Comparison of ENCODE assay signal across 17 mouse cellular contexts in the genomic region with DNA sequence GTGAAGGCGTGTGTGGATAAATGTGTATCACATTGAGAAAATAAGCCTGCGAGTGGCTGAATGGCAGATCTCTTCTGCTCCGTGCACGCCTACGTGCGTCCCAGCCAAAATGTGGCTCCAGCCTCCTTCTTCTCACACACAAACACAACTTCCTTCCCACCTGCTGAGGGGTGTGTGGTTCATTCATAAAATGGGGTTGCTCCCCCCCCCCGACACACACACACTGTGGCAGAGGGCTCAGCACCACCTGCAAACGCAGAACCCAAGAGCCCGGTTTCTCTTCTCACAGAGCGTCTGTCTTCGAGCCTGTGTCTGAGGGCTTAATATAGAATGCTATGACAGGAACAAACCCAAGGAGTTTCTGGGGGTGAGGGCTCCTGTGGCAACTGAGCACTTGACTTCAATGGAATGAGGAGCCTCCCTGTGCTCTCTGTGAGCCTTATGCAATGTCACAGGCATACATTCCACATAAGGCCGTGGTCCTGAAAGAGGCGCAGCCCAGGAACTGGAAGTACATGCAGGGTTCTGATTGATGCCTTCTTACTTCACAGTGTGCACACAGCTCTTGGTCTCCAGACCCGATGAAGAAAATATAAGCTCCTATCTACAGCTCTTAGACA.
DNase-seq lines count a peak whose midpoint lies in the region; ATAC-seq lines count a peak whose summit lies in the region.
"Had no signal": no experiment of that assay in that cellular context is flagged by ENCODE, and none has a peak within 500 bp of the region (broad histone marks: within the 10 kb centered on the region; RNA-seq: fewer than 3 reads in every experiment).

No protein-coding gene starts in this region.

- no peak overlapping the region for H3K4me3 ChIP-seq in heart, embryonic 15.5 days
- H3K4me3 ChIP-seq: erythroblast, embryonic 14.5 days; liver, embryonic 13.5 days; lung, embryonic 15.5 days; midbrain, embryonic 10.5 days; neural tube, embryonic 13.5 days had no signal

- no peaks in the 10 kb centered on the region for H3K27me3 ChIP-seq in heart, embryonic 15.5 days
- H3K27me3 ChIP-seq: liver, embryonic 13.5 days; lung, embryonic 15.5 days; neural tube, embryonic 13.5 days had no signal

- H3K4me1 ChIP-seq in heart, embryonic 15.5 days (replicated peaks), result peaks cover 27% of the 10 kb centered on the region
- H3K4me1 ChIP-seq: liver, embryonic 13.5 days; lung, embryonic 15.5 days; neural tube, embryonic 13.5 days had no signal

- peak overlapping the region; percentile 56 for H3K27ac ChIP-seq in heart, embryonic 15.5 days
- H3K27ac ChIP-seq: liver, embryonic 13.5 days; lung, embryonic 15.5 days; midbrain, embryonic 10.5 days; neural tube, embryonic 13.5 days had no signal

- H3K9ac ChIP-seq in heart, embryonic 15.5 days, result no peak overlapping the region
- H3K9ac ChIP-seq: liver, embryonic 13.5 days; lung, embryonic 15.5 days; neural tube, embryonic 13.5 days had no signal

- 51% methylated on average over 14 of the region's 14 CpGs for WGBS in heart, embryonic 15.5 days

- peak overlapping the region; percentile 22; the same call in 1 of the 2 replicates for H3K4me2 ChIP-seq in heart, embryonic 15.5 days
- H3K4me2 ChIP-seq: liver, embryonic 13.5 days; lung, embryonic 15.5 days; neural tube, embryonic 13.5 days had no signal

- DNase-seq in frontal cortex, postnatal 14 days (ENCODE audit: low spot score in 2 of 2), result no peak
- no peak for DNase-seq in heart, adult 11 months
- DNase-seq in brain, adult 2 months (ENCODE audit: low read depth, low spot score), result peak; percentile 39
- DNase-seq in thymus, postnatal 0 days (ENCODE audit: low spot score), result peak; percentile 80
- no peak for DNase-seq in embryo, embryonic 10.5 days (ENCODE audit: low spot score)
- no peak for DNase-seq in layer of hippocampus, adult 9-10 months (ENCODE audit: low spot score)
- DNase-seq: cerebellum, postnatal 36 days; kidney, adult 18-20 months; kidney, postnatal 14 days; liver, embryonic 13.5 days had no signal

- peak; percentile 67; the same call in 1 of the 2 replicates for ATAC-seq in frontal cortex, adult (ENCODE audit: low TSS enrichment)
- peak; percentile 73 for ATAC-seq in heart, embryonic 15.5 days (replicated peaks; ENCODE audit: insufficient number of reproducible peaks, insufficient read depth, low FRiP score, low read depth)
- ATAC-seq: forebrain, embryonic 14.5 days had no signal

- H3K9me3 ChIP-seq in heart, embryonic 15.5 days (replicated peaks), result no peaks in the 10 kb centered on the region
- H3K9me3 ChIP-seq: liver, embryonic 13.5 days; lung, embryonic 15.5 days; midbrain, embryonic 10.5 days; neural tube, embryonic 13.5 days had no signal

- peaks cover 14% of the 10 kb centered on the region for H3K36me3 ChIP-seq in heart, embryonic 15.5 days
- H3K36me3 ChIP-seq: liver, embryonic 13.5 days; lung, embryonic 15.5 days; neural tube, embryonic 13.5 days had no signal

Comparison
In these comparisons a context has a peak if more than half of its experiments do, and no peak if none do; other contexts are left out.
1. DNase-seq: peak in brain, adult 2 months (single experiment) and thymus, postnatal 0 days (single experiment); none in frontal cortex, postnatal 14 days (0 of 2), heart, adult 11 months (single experiment), embryo, embryonic 10.5 days (single experiment) and layer of hippocampus, adult 9-10 months (single experiment).